Mouse (Mus musculus): Measurements from ENCODE around the gene Ogg1. TPM values are rescaled to one million over a fixed set of nuclear protein-coding genes. Genes with fewer than 3 reads are reported as not detected.
A peak's percentile ranks its signal among the peaks of the same experiment; 100 is the strongest.

Ogg1 gene
- 5.2 and 5.4 TPM in 2 replicates for polyA plus RNA-seq (2015; fragmentation: Nextera tagmentation; extraction: Ambion mirVana)

GRCm38 (mm10) chr6:113326533-113327315 is at the start of gene Ogg1:
TSS of gene Ogg1 (plus strand) at chr6:113326972.
- no peaks in the 10 kb centered on the region for H3K27me3 ChIP-seq
- peak within 1 kb of the TSS; percentile 88 for H3K27ac ChIP-seq (replicated peaks)
- peak within 1 kb of the TSS; percentile 67 for H3K9ac ChIP-seq
- peaks cover 52% of the 10 kb centered on the region for H3K36me3 ChIP-seq (replicated peaks)
- peak within 1 kb of the TSS; percentile 91 for H3K4me2 ChIP-seq
- peaks cover 42% of the 10 kb centered on the region for H3K4me1 ChIP-seq (replicated peaks)
- peak; percentile 98 for ATAC-seq (ENCODE audit: insufficient read depth)
- peak within 1 kb of the TSS; percentile 75 for H3K4me3 ChIP-seq (replicated peaks)
- under 1% methylated on average over 52 of the region's 52 CpGs for whole genome bisulfite sequencing (ENCODE audit: insufficient replicate concordance)
- H3K9me3 ChIP-seq (replicated peaks): no peaks in the 10 kb centered on the region

DNA sequence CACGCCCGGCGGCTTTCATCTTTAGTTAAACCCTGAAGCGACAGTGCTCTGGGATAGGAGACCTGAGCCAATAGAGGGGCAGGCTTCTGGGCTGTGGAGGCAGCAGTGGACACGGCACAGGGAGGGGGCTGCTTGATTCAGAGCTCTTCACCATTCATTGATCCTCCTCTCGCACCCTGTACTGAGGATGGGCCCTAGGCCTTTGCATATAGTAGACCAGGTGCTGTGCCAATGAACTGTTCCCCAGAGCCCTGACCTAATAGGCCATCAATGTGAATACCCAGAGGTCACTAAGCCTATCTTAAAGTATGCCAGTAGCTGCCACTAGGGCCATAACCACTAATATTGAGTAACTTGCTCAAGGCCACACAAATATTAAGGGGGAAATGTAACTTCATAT is 45.1 kb upstream of the Ogg1 start:
- Histone ChIP-seq H3K36me3 (replicated peaks) (no peaks in the 10 kb centered on the region; the same call in 1 of the 2 replicates), H3K4me2 (no peak overlapping the region), H3K4me3 (replicated peaks) (no peak overlapping the region), H3K4me1 (replicated peaks) (no peaks in the 10 kb centered on the region), H3K9ac (no peak overlapping the region), H3K27me3 (peaks cover 41% of the 10 kb centered on the region), H3K27ac (replicated peaks) (no peak overlapping the region), H3K9me3 (replicated peaks) (no peaks in the 10 kb centered on the region)
- 57% methylated on average over 6 of the region's 6 CpGs for WGBS (ENCODE audit: insufficient replicate concordance)
- ATAC-seq (ENCODE audit: insufficient read depth): no peak; the same call in 1 of the 2 replicates

GRCm38 (mm10) chr6:113282101-113282802 is 44.5 kb upstream of the Ogg1 start, which contains the start of gene Cpne9:
TSS of gene Cpne9 (plus strand) at chr6:113282307.
- no peaks in the 10 kb centered on the region for H3K36me3 ChIP-seq (replicated peaks)
- H3K4me3 ChIP-seq (replicated peaks): no peak within 1 kb of the TSS
- H3K4me2 ChIP-seq: no peak within 1 kb of the TSS
- WGBS (ENCODE audit: insufficient replicate concordance): 4% methylated on average over 37 of the region's 37 CpGs
- no peak within 1 kb of the TSS for H3K9ac ChIP-seq
- H3K4me1 ChIP-seq (replicated peaks): no peaks in the 10 kb centered on the region
- ATAC-seq (ENCODE audit: insufficient read depth): no peak; the same call in 1 of the 2 replicates
- H3K27ac ChIP-seq (replicated peaks): no peak within 1 kb of the TSS
- peaks cover 41% of the 10 kb centered on the region for H3K27me3 ChIP-seq
- H3K9me3 ChIP-seq (replicated peaks): no peaks in the 10 kb centered on the region

- H3K9ac ChIP-seq: no peak overlapping the region
- H3K27me3 ChIP-seq: peaks cover 41% of the 10 kb centered on the region
- H3K4me2 ChIP-seq: no peak overlapping the region
- H3K27ac ChIP-seq (replicated peaks): no peak overlapping the region
- H3K4me3 ChIP-seq (replicated peaks): no peak overlapping the region
- no peaks in the 10 kb centered on the region for H3K9me3 ChIP-seq (replicated peaks)
- ATAC-seq (ENCODE audit: insufficient read depth): no peak; the same call in 1 of the 2 replicates
- 5% methylated on average over 22 of the region's 22 CpGs for WGBS (ENCODE audit: insufficient replicate concordance)
- no peaks in the 10 kb centered on the region for H3K36me3 ChIP-seq (replicated peaks)
- H3K4me1 ChIP-seq (replicated peaks): no peaks in the 10 kb centered on the region
Observed at GRCm38 (mm10) chr6:113282969-113283368, 43.8 kb upstream of the Ogg1 start.

DNA sequence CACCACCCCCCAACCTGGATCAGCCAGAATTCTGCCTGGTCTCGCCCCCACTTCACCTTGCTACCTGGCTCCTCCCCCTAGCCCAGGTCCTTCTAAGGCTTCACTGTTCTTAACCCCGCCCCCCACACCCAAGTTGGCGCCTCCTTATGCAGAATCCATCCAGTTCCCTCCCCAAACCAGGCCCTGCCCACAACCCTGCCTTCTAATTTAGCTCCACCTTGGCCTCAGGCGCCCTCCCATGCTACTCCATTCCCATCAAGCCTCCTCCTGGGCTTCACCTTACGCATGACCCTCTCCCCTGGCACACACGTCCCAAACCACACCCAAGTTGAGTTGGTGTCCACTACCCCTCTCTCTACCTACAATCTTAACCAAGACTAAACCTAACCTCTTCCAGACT is 43.3 kb upstream of the Ogg1 start:
- Histone ChIP-seq H3K36me3 (replicated peaks) (no peaks in the 10 kb centered on the region), H3K27me3 (peaks cover 41% of the 10 kb centered on the region), H3K9ac (no peak overlapping the region), H3K27ac (replicated peaks) (no peak overlapping the region), H3K4me1 (replicated peaks) (no peaks in the 10 kb centered on the region), H3K4me3 (replicated peaks) (no peak overlapping the region), H3K4me2 (no peak overlapping the region), H3K9me3 (replicated peaks) (no peaks in the 10 kb centered on the region)
- whole genome bisulfite sequencing (ENCODE audit: insufficient replicate concordance): 13% methylated on average over 6 of the region's 6 CpGs
- ATAC-seq (ENCODE audit: insufficient read depth): no peak

DNA sequence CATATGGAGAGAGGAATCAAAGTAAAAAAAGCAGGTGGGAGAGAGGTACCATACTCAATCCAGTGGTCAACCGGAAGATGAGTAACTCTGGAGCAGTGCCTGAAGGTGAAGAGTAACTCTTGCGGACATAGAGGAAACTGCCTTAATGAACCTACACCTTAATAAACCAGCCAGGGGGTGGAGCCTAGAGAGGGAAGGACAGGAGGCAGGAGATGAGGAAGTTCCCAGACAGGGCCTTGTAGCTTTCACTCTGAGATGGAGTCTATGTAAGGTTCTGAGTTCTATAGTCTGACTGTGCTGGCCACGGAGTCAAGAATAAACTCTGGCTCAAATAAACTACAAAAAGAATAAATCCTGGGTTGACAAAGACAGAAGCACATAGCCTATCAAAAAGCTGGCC is 41.8 kb upstream of the Ogg1 start:
- Histone ChIP-seq H3K9me3 (replicated peaks) (no peaks in the 10 kb centered on the region), H3K4me1 (replicated peaks) (no peaks in the 10 kb centered on the region)
- WGBS (ENCODE audit: insufficient replicate concordance): 49% methylated on average over 3 of the region's 3 CpGs

DNA sequence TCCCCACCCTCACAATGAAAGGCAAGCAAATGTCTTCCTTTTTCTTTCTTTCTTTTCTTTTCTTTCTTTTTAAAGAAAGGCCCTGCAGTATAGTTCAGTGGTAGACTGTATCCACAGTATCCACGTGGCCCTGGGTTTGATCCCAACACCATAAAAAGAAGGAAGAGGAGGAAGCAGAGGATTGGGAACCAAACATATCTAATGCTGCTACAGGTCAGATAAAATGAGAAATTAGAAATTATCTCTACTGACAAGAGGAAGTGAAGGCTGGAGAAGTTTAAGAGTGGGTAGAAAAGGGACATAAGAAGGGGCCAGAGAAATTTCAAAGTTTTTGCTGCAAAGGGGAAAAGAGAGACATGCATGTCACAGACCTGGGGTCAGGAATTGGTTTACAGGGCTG is 40.5 kb upstream of the Ogg1 start:
- 25% methylated on average over 1 of the region's 1 CpGs for WGBS (ENCODE audit: insufficient replicate concordance)
- Histone ChIP-seq H3K4me1 (replicated peaks) (no peaks in the 10 kb centered on the region), H3K27me3 (peaks cover 40% of the 10 kb centered on the region), H3K9me3 (replicated peaks) (no peaks in the 10 kb centered on the region), H3K27ac (replicated peaks) (no peak overlapping the region), H3K9ac (no peak overlapping the region), H3K36me3 (replicated peaks) (no peaks in the 10 kb centered on the region), H3K4me3 (replicated peaks) (no peak overlapping the region), H3K4me2 (no peak overlapping the region)
- ATAC-seq (ENCODE audit: insufficient read depth): no peak

More for the DNA sequence above, 41.8 kb upstream of the Ogg1 start:
- H3K36me3 ChIP-seq (replicated peaks): no peaks in the 10 kb centered on the region
- no peak overlapping the region for H3K4me2 ChIP-seq
- no peak overlapping the region for H3K9ac ChIP-seq
- no peak overlapping the region for H3K27ac ChIP-seq (replicated peaks)
- H3K4me3 ChIP-seq (replicated peaks): no peak overlapping the region
- no peak for ATAC-seq (ENCODE audit: insufficient read depth)
- H3K27me3 ChIP-seq: peaks cover 41% of the 10 kb centered on the region

GRCm38 (mm10) chr6:113287236-113287635 is 39.5 kb upstream of the Ogg1 start:
- WGBS (ENCODE audit: insufficient replicate concordance): 43% methylated on average over 4 of the region's 4 CpGs
- Histone ChIP-seq H3K4me2 (no peak overlapping the region), H3K4me3 (replicated peaks) (no peak overlapping the region), H3K27ac (replicated peaks) (no peak overlapping the region), H3K36me3 (replicated peaks) (no peaks in the 10 kb centered on the region), H3K4me1 (replicated peaks) (no peaks in the 10 kb centered on the region), H3K9me3 (replicated peaks) (no peaks in the 10 kb centered on the region), H3K27me3 (peaks cover 31% of the 10 kb centered on the region), H3K9ac (no peak overlapping the region)
- no peak for ATAC-seq (ENCODE audit: insufficient read depth)

DNA sequence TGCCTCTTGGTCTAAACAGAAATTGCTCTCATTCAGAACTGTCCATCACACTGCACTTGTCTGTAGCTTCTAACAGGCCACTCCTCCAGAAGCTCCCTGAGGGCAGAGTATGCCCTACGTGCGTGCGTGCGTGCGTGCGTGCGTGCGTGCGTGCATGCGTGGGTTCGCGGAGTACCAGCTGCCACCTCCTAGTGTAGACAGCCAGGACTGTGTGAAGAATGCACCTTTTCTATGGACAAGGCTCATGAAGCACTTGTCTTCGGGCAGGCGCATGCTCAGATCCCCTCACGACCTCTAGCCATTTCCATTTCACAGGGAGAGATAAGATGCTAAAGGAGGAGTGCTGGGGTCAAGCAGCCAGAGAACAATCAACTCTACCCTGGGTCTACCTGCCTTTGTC is 37.4 kb upstream of the Ogg1 start:
- H3K9ac ChIP-seq: no peak overlapping the region
- no peaks in the 10 kb centered on the region for H3K4me1 ChIP-seq (replicated peaks)
- no peaks in the 10 kb centered on the region for H3K36me3 ChIP-seq (replicated peaks)
- H3K4me3 ChIP-seq (replicated peaks): no peak overlapping the region
- 89% methylated on average over 15 of the region's 15 CpGs for WGBS (ENCODE audit: insufficient replicate concordance)
- H3K27ac ChIP-seq (replicated peaks): no peak overlapping the region
- peaks cover 10% of the 10 kb centered on the region for H3K27me3 ChIP-seq
- H3K9me3 ChIP-seq (replicated peaks): no peaks in the 10 kb centered on the region
- ATAC-seq (ENCODE audit: insufficient read depth): no peak
- H3K4me2 ChIP-seq: no peak overlapping the region

GRCm38 (mm10) chr6:113290346-113290745 is 36.4 kb upstream of the Ogg1 start:
- Histone ChIP-seq H3K9me3 (replicated peaks) (no peaks in the 10 kb centered on the region), H3K4me2 (no peak overlapping the region), H3K9ac (no peak overlapping the region), H3K36me3 (replicated peaks) (no peaks in the 10 kb centered on the region), H3K27me3 (no peaks in the 10 kb centered on the region), H3K4me1 (replicated peaks) (no peaks in the 10 kb centered on the region), H3K4me3 (replicated peaks) (no peak overlapping the region), H3K27ac (replicated peaks) (no peak overlapping the region)
- ATAC-seq (ENCODE audit: insufficient read depth): no peak
- WGBS (ENCODE audit: insufficient replicate concordance): 54% methylated on average over 6 of the region's 6 CpGs

DNA sequence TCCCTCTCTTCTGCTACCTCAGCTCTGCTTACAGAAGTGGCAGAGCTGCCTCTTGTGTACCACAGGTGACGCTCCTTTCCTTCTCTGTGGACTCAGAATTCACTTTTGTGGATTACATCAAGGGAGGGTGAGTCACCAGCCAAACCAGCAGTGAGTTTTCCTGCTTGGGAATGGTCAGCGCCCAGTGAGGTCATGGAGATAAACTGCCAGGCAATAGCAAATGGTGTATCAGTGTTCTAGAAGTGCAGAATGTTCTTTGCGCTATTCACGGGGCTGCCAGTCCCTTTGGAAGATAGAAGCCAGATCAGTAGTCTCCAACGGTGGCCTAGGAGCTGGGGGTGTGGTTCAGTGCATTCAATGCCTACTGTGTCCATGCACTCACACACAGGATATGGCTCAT is 33.8 kb upstream of the Ogg1 start:
- Histone ChIP-seq H3K27me3 (no peaks in the 10 kb centered on the region), H3K9me3 (replicated peaks) (no peaks in the 10 kb centered on the region), H3K9ac (no peak overlapping the region), H3K4me2 (no peak overlapping the region), H3K4me3 (replicated peaks) (no peak overlapping the region), H3K27ac (replicated peaks) (no peak overlapping the region), H3K36me3 (replicated peaks) (no peaks in the 10 kb centered on the region), H3K4me1 (replicated peaks) (no peaks in the 10 kb centered on the region)
- no peak for ATAC-seq (ENCODE audit: insufficient read depth)
- WGBS (ENCODE audit: insufficient replicate concordance): 53% methylated on average over 5 of the region's 5 CpGs
